Mouse (Mus musculus) left cerebral cortex, postnatal 25 days (tissue): Measurements from ENCODE around the gene Ank. TPM values are rescaled to one million over a fixed set of nuclear protein-coding genes. Genes with fewer than 3 reads are reported as not detected.

ENCODE experiments used
- DNase-seq, 2 experiments: peaks; one replicate each; pipeline ENCODE4 v3.0.0; 2022; ENCODE audit warnings: low spot score in 2 of 2, mixed read lengths in 1 of 2
- intact Hi-C: fragments of 180-260 bp; cut with DNase I; formaldehyde crosslinking; loops from one replicate; pipeline ENCODE4 v1.15.1; 2025
- total RNA-seq, 2 experiments: library from RNA; stranded (reverse); gene quantifications; 2 replicates each; pipeline ENCODE4 v1.2.3; 2021

Ank gene
- total RNA-seq, 2 experiments from 2014 or later, result 169 to 176 TPM

DNA sequence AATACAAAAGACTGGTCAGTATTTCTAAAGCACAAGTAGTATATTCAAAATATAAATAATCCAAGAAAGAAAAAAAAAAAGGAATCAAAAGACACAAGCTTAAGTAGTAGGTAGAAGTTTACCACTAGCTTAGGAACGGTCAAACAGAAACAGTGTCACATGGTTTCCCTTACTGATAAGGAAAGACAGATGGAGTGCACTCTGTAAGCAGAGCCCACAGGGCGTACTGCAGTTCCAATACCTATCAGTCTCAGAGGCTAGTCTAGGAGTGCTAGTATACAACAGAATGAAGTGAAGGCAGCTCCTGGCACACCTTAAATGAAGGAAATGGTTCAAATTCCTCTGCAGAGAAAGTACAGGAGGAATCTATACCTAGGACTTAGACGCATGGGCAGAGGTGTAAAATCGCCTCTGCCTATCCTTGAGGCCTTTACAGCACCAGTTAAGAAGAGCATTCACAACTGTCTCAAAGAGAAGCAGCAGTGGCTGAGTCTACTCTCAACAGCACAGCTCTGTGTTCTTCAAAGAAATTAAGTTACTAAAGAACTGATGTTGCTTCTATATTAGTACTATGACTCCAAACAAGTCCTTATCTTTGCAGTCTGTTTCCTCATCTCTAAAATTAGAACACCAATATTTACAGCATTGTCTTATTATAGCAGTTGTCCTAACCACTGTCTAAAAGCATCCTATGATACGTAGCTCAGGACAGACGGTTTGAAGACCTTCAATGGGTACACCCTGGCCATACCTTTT lies 152.5 kb downstream of the Ank start:
- intact Hi-C loops, result no loop called here
- no peak for DNase-seq

DNA sequence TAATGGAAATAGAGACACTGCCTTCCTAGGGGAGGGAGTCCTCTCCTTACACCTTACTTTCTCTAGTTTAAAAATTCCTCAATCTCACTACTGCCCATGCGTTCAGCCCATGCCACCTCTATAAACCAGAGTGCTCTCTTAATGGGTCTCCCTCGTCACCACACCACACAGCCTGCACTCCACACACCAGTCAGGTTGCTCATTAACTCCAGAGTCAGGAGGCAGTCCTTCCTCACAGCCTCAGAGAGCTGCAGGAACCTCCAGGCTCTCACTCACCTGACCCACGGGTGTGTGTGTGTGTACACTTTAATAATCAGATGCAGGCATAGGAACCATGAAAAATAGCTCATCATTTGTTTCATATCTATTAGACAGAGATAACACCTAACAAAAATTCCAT lies 153.2 kb downstream of the Ank start:
- intact Hi-C loops, result no loop called here
- no peak for DNase-seq

DNA sequence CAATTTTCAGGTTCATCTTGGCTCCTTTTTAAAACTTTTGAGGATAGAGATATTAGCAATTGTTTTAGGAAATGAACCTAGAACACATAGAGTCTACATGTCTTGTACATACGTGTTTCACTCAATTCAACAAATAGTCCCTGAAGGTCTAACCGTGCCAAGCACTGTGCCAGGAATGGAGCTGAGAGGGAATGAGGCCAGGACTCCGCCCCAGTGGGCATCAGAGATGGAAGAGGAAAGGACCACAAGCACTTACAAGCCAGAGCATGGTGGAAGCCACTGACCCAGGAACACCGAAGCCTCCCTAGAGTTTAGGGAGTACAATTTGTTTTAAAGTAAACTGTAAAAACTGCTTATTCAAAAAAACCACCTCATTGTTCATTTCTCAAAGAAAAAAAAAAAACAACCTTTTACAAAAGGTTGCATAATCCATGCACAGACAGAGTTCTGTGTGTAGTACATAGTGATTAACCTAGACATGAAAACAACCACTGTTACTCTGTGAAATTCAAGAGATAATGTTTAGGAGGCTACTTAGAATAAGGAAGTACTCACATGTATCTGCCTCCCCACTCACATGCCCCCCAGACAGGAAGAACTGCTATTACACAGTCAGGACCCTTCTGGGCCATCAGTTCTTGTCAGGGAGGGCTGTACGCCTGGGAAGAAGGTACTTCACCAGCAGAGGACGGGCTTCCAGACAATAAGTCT lies 154.2 kb downstream of the Ank start:
- no peak for DNase-seq
- intact Hi-C loops, result no loop called here

DNA sequence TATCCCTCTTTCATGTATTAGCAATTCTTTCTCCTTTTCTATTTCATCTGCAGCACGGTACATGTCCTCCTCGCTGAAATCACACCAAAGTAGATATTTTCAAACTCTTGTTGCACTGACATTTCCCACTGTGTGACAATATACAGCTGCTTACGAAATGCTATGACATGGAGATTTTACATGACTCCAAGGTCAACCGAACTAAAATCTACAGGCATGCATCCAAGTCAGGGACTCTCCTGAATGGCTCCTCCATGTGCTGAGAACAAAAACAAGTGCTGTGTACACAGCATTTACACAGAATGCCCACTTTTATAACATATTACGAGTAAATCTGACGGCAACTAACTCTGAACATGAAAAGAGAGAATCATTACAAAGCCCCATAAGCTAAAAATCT lies 156.8 kb downstream of the Ank start:
- no peak for DNase-seq
- intact Hi-C loops, result no loop called here

DNA sequence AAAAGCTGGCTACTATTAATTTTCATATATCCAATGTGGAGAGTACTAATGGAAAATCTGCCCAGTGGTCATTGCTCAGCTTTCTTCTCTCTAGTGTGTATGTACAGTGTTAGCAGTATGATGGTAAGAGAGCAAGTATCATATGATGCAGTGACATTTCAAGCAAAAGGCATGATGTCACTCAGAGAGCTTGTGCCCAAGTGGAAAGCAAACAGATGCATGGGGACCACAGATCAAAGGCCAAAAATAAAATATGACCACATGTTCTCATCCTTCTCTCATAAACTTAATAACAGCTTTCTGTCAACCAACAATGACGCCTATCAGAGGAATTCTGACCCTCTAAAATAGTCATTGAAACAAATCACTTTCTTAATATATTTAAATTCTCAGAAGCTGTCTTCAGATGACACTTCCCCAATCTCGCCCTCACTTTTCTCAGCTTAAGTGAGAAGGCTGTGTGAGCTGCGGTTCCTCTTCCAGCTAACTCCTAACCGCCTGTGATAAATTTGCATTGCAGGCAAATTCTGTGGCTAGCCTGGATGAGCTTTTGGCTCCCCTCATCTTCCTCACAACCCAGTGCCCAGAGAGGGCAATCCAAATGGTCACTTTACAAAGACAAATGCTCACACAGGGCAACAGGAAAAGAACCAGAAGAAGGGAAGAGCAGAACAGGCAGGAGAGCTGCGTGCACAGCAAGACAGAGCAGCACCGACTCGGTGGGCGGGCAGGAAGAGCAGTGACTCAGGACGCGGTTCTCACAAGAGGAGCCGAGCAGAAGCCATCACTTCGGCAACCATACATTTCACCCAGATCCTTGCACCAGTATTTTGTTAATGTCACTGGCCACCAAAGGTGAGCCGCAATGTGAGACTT lies 158.8 kb downstream of the Ank start:
- intact Hi-C loops, result no loop called here

DNA sequence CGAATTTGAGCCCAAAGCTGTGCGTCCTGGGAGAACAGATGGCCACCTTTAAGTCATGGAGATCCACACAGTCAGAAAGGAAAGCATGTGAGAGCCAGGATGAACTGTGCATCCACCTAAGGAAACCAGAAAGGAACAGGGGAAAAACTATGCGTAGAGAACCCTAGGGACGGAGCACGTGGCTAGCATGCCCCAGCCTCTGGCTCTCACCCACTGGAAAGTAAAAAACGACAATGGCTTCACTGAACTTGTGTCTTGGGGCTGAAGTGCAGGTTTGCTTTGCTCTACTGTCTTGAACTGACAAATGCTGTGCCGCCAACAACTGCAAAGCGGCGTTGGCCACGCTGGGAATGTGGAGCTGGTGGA lies 159.4 kb downstream of the Ank start:
- intact Hi-C loops, result no loop called here
- no peak for DNase-seq

More for the DNA sequence above, 158.8 kb downstream of the Ank start:
- DNase-seq, result peak in 1 of 2 experiments; percentile 75

DNA sequence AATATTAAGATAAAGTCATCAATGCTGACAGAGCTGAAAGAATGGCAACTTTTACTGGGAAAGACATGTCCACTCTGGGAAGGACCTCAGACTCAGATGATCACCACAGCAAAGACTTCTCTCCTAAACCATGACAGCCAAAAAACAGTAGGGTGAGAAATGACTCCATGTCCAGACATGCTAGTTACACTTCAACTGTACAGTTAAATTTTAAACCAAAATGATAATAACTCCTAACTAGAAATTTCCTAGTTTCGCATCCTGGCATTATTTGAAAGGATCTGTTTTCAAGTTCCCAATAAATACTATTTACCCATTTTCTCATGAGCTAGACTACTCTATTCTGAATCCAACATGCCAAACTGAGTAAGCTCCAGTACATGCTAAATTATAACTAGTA lies 159.8 kb downstream of the Ank start:
- no peak for DNase-seq
- intact Hi-C loops, result no loop called here

DNA sequence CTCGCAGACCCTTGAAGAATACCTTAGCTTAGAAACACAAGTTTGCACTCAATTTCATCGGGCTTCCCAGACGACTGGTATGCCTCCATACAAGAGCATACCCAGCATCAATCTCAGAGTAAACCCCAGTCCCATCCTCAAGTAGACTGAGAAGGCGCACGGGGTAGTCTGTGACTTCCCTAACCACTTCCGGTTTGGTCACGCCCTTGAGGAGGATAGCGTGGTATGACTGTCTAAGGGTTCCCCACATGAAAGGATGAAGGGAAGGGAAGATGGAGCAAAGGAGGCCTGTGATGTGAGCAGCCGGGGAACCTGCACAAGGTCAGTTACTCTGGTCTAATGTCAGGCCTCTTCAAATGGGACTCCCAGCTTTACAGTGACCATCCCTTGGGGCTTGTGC lies 161.3 kb downstream of the Ank start:
- no peak for DNase-seq
- intact Hi-C loops, result no loop called here

DNA sequence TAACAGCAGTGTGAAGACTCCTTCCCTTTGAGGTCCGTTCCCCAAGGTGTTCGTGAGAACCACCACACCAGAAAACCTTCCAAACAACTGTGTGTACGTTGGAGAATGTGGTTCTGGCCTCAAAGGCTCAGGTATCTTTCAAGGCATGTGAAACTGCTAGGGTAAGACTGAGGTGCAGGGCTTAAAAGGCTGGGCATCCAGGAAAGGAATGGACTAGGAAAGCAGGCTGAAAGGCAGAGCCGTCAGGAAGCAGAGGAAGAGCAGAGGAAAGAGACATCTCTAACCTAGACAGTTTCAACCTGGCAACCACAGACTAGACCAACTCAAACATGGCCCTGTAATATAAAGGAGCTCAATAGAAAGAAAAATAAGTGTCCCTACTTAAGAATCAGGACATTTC lies 162.6 kb downstream of the Ank start:
- DNase-seq, result no peak
- intact Hi-C loops, result no loop called here

DNA sequence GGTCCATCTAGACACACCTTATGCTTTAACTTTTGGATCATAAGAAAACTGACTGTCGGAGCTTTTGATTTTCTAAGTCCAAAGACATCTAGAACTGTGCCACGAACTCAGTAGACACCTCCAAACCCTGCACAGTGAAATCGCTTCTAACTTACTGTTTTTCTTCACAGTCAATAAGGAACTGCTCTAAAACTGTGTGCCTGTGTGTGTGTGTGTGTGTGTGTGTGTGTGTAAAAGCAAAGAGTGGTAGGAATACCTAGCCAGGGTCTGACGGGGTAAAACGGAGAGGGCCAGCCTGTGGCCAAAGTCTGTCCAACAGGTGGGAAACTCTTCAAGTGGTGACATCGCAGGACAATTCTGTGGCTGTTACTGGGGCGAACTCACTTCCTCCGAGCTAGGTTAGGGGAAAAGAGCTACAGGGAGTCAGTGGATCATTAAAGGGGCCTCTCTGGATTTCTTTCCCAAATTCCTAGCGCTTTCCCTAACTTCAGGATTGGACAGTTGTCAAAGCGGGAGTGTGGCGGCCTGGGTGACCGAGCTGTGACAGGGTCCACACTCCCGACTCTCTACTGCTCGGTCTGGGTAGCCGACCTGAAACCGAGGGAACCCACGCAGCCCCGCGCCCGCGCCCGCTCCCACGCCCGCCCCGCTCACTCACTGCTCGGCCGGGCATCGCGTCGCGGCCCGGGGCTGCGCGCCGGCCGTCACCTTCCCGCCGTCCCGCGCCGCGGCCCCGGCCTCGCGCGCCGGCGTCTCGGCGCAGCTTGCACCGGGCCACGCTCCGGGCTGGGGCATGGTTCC lies 163.5 kb downstream of the Ank start:
- intact Hi-C loops, result no loop called here
- DNase-seq, result no peak

DNA sequence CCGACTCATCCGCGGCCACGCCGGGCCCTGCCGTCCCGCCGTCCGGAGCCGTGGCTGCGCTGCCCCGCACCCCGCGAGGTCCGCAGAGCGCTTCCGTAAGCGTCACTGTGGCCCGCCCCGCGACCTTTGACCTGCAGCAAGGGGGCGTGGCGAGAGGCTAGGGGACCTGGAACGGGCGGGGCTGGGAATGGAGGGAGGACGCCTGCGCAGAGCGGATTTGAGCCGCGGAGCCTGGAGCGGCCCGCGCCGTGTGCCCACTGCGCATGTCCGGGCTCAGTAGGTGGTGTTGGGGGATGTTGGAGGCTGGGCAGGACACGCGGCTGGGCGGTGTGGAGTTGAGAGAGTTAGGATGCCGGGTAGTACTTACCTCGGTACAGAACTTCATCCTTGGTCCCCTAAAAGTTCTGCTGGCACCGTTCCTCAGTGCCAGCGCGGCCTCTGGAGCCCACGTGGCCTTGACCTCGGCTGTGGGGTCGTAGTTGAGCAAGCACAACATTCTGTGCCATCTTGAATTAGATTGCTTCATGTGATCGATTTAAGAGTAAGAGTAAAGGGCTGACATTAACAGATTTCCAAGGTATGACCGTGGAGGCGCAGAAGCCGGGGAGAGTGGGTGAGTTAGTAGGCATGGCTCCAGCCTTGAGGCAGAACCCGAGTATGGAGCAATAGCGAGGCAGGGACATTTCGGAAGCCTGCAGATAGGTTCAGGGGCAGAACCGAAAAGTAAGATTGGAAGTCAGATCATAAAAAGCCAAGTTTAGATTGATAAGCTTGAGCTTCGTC lies 164.3 kb downstream of the Ank start, which contains the start of gene Otulin:
TSS of gene Otulin (minus strand) at position 93 of the 783 bp plus-strand sequence.
- intact Hi-C loops, result no loop called here
- DNase-seq, result peak; percentile 98

DNA sequence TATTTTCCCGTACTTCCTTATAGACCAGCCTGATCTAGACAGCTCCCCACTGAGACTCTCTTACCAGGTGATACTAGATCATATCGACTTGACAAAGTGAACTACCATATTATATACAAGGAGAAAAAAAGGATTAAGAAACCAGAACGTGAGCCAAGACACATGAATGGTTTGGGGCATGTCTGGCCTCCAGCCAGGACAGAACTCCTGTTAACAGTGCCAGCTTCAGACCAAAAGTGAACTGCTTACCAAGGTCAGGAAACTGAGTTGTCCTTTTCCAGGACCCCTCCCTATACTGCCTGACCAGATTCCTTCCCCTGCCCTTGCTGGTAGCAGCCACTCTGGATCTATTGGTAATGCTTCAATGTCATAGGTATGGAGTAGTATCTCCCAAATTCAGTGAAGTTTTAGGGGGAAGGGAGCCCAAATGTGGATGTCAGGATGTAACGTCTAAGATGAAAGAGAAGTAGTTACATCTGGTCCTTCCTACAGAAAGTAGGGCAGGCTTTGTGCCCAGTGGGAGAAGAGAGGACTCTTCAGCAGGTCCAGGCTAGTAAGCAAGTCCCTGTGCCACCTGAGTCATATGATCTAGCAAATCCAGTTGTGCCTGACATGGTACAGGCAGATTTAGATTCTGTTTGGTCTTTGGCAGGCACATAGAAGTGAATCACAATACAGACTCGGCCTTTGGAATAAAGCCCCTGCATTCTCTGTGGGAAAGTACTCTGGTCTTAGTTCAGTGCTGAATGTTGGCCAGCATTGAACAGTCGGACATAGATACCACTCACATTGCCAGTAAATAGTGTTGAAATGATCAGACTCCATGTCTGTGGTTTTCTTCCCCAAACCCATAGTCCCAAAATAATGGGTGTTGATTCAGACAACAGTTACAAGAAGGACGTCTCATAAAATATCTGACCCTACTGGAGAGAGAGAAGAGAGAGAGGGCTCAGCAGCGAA lies 167.7 kb downstream of the Ank start:
- no peak for DNase-seq
- intact Hi-C loops, result no loop called here

DNA sequence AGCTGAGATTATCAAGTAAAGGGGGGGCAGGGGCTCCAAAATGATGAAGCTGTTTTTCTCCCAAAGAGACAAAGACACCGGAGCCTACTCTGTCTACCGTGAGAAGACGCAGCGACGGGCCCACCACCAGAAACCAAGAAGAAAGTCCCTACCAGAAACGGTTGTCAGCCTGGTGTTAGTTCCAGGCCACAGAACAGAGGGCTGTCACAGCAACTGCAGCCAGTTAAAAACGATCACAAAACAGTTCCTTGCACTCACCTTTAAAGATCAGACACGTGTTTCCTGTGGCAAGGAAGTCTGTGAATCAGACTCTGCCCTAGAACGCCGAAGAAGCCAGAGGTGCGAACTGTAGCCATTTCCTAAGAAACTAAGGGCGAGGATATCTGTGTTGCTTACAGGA lies 174.7 kb downstream of the Ank start:
- no peak for DNase-seq
- intact Hi-C loops, result no loop called here

DNA sequence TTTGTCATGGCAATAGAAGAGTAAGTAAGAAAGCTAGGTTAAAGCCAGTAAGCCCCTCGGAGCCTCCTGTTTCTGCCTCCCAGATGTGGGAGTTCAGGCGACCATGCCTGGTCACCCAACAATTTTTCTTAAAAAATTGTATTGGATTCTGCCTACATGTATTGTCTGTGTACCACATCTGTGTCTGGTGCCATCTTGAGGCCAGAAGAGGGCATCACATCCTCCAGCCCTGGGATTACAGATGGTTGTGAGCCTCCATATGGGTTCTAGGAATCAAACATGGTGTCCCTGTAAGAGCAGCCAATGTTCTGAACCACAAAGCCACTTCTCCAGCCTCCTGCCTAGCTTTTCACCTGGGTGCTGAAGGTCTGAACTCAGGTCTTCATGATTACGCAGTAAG lies 176.4 kb downstream of the Ank start:
- DNase-seq, result peak; percentile 58 to 69
- intact Hi-C loops, result loop anchor here (2.0 kb wide), 1 partner anchor 326 kb away; no protein-coding TSS in a partner anchor
